Mouse (Mus musculus): ENCODE data around the gene Mafg. TPM values are rescaled to one million over a fixed set of nuclear protein-coding genes. Genes with fewer than 3 reads are reported as not detected.

Mafg gene
- polyA plus RNA-seq, 2 experiments = 26.1 to 56.9 TPM

DNA sequence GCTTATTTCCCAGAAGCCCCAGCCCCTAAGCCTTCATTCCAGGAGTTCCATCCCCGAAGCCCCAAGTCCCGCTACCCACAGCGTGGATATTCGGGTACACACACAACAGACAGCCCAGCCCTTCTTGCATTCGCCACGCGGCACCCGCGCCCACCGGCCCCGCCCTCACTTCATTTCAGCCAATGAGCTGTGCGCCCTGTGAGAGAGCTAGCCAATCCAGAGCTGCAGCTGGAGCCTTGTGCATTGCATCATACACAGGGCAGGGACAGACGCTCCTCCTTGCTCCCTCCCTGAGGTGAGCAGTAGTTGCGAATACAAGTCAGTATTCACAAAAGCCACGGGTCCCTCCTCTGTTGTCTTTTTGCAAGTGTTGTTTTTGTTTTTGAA is 10.2 kb upstream of the Mafg start, which contains the start of gene Pycr1:
Gene Pycr1, minus strand, starts transcription at position 169 of the 387 bp plus-strand sequence.
- WGBS = 0% methylated on average over 15 of the region's 15 CpGs

DNA sequence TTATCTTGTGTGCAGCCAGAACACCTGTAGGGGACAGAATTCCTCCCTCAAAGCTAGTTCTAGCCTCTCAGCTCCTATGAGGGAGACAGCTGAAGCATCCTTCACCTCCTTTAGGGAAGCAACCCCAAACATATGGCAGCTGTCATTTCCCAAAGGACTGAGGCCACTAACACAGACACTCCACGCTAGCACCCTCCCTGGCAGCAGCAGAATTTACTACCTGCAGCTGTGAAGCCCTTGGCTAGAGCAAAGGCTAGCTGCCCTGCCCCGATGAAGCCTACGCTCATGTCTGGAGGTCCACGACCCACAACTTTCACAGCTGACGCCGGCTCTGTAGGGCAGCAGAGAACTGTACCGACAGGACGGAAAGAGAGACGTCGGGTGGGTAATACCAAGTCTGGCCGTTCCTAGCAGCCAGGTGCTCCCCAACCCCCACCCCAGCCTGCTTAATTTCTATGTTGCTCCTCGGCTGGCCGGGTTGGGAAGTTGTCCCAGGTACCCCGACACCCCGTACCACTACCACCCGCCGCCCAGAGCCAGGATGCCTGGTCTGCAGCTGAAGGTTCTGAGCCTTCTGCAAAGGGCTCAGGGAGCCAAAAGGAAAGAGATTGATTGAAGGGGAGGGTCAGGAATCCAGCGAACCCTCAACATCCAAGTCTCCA is 9.7 kb upstream of the Mafg start:
- peak overlapping the region; percentile 53 for H3K4me3 ChIP-seq (replicated peaks; ENCODE audit: low read length)
- H3K27me3 ChIP-seq (ENCODE audit: control insufficient read depth, insufficient read depth, low read length) = no peaks in the 10 kb centered on the region
- TF ChIP-seq POLR2A (IDR thresholded peaks at IDR 0.05; ENCODE audit: borderline replicate concordance, extremely low read depth, insufficient read depth, insufficient read length) = no peak
- peak overlapping the region; percentile 73 for H3K9ac ChIP-seq (ENCODE audit: low read depth, low read length, severe bottlenecking)
- DNase-seq (ENCODE audit: low spot score) = peak; percentile 26
- no peaks in the 10 kb centered on the region for H3K36me3 ChIP-seq (ENCODE audit: control insufficient read depth, insufficient read depth, low read length)
- peaks cover 14% of the 10 kb centered on the region for H3K4me1 ChIP-seq (ENCODE audit: control insufficient read depth, insufficient read depth, low read length)
- H3K27ac ChIP-seq (replicated peaks; ENCODE audit: low read depth, low read length) = peak overlapping the region; percentile 73
- no peaks in the 10 kb centered on the region for H3K9me3 ChIP-seq (ENCODE audit: control insufficient read depth, low read length)
- peak; percentile 56 for ATAC-seq (ENCODE audit: low FRiP score, low read depth)
- peak overlapping the region; percentile 91 for H3K4me2 ChIP-seq (replicated peaks; ENCODE audit: low read depth, low read length, severe bottlenecking)
- WGBS = 2% methylated on average over 18 of the region's 18 CpGs

More for the DNA sequence above, 10.2 kb upstream of the Mafg start, which contains the start of gene Pycr1:
- peak; percentile 33; the same call in 1 of the 2 replicates for TF ChIP-seq POLR2A (IDR thresholded peaks at IDR 0.05; ENCODE audit: borderline replicate concordance, extremely low read depth, insufficient read depth, insufficient read length)
- Histone ChIP-seq H3K4me2 (replicated peaks; ENCODE audit: low read depth, low read length, severe bottlenecking) (peak within 1 kb of the TSS; percentile 91), H3K36me3 (ENCODE audit: control insufficient read depth, insufficient read depth, low read length) (no peaks in the 10 kb centered on the region), H3K4me1 (ENCODE audit: control insufficient read depth, insufficient read depth, low read length) (peaks cover 14% of the 10 kb centered on the region), H3K9me3 (ENCODE audit: control insufficient read depth, low read length) (no peaks in the 10 kb centered on the region), H3K27me3 (ENCODE audit: control insufficient read depth, insufficient read depth, low read length) (no peaks in the 10 kb centered on the region), H3K9ac (ENCODE audit: low read depth, low read length, severe bottlenecking) (peak within 1 kb of the TSS; percentile 73), H3K27ac (replicated peaks; ENCODE audit: low read depth, low read length) (peak within 1 kb of the TSS; percentile 73), H3K4me3 (replicated peaks; ENCODE audit: low read length) (peak within 1 kb of the TSS; percentile 53)
- ATAC-seq (ENCODE audit: low FRiP score, low read depth) (peak; percentile 99), DNase-seq (ENCODE audit: low spot score) (peak; percentile 93)

DNA sequence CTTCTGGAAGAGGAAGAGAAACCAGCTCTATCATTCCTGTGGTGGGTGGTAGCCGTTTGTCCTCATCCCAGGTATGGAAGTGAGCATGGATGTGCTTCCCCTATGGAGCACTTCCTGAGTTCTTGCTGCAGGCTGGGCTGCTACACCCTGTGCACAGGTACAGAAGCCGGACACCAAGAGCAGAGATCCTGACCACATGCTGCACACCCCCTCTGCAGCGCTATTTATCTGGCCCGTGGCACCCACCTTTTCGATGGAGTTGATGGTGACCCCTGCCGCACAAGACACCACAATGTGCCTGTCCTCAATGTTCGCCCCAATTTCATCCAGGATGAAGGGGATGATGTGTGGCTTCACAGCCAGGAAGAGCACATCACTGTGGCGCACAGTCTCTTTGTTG is 8.5 kb upstream of the Mafg start:
- DNase-seq (ENCODE audit: low spot score) = no peak
- Histone ChIP-seq H3K4me1 (ENCODE audit: control insufficient read depth, insufficient read depth, low read length) (peaks cover 14% of the 10 kb centered on the region), H3K27ac (replicated peaks; ENCODE audit: low read depth, low read length) (no peak overlapping the region), H3K4me3 (replicated peaks; ENCODE audit: low read length) (no peak overlapping the region), H3K36me3 (ENCODE audit: control insufficient read depth, insufficient read depth, low read length) (no peaks in the 10 kb centered on the region), H3K9me3 (ENCODE audit: control insufficient read depth, low read length) (no peaks in the 10 kb centered on the region), H3K9ac (ENCODE audit: low read depth, low read length, severe bottlenecking) (no peak overlapping the region), H3K4me2 (replicated peaks; ENCODE audit: low read depth, low read length, severe bottlenecking) (peak overlapping the region; percentile 91; the same call in 1 of the 2 replicates), H3K27me3 (ENCODE audit: control insufficient read depth, insufficient read depth, low read length) (no peaks in the 10 kb centered on the region)
- TF ChIP-seq POLR2A (IDR thresholded peaks at IDR 0.05; ENCODE audit: borderline replicate concordance, extremely low read depth, insufficient read depth, insufficient read length) = no peak
- ATAC-seq (ENCODE audit: low FRiP score, low read depth) = no peak
- 77% methylated on average over 8 of the region's 8 CpGs for WGBS

GRCm38 (mm10) chr11:120641255-120641654 is 7.9 kb upstream of the Mafg start:
- Histone ChIP-seq H3K36me3 (ENCODE audit: control insufficient read depth, insufficient read depth, low read length) (no peaks in the 10 kb centered on the region), H3K4me1 (ENCODE audit: control insufficient read depth, insufficient read depth, low read length) (peaks cover 14% of the 10 kb centered on the region), H3K9me3 (ENCODE audit: control insufficient read depth, low read length) (no peaks in the 10 kb centered on the region), H3K4me2 (replicated peaks; ENCODE audit: low read depth, low read length, severe bottlenecking) (no peak overlapping the region), H3K27me3 (ENCODE audit: control insufficient read depth, insufficient read depth, low read length) (no peaks in the 10 kb centered on the region), H3K27ac (replicated peaks; ENCODE audit: low read depth, low read length) (no peak overlapping the region), H3K4me3 (replicated peaks; ENCODE audit: low read length) (no peak overlapping the region), H3K9ac (ENCODE audit: low read depth, low read length, severe bottlenecking) (no peak overlapping the region)
- WGBS = 52% methylated on average over 9 of the region's 9 CpGs
- DNase-seq (ENCODE audit: low spot score) (no peak), ATAC-seq (ENCODE audit: low FRiP score, low read depth) (no peak)
- TF ChIP-seq POLR2A (IDR thresholded peaks at IDR 0.05; ENCODE audit: borderline replicate concordance, extremely low read depth, insufficient read depth, insufficient read length) = no peak

DNA sequence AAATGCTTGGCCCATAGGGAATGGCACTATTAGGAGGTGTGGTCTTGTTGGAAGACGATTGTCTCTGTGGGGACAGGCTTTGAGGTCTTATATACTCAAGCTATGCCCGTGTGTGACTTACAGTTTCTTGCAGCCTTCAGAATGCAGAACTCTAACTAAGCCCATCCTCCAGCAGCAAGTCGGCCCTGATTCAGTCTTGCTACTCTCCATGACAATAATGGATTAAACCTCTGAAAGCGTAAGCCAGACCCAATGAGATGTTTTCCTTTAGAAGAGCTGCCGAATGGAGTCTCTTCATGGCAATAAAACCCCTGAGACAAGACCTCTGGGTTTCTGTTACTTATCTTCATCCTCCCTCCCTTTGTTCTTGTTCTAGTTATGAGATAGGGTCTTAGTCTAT is 1.4 kb upstream of the Mafg start:
- TF ChIP-seq POLR2A (IDR thresholded peaks at IDR 0.05; ENCODE audit: borderline replicate concordance, extremely low read depth, insufficient read depth, insufficient read length) = no peak
- Histone ChIP-seq H3K4me2 (replicated peaks; ENCODE audit: low read depth, low read length, severe bottlenecking) (no peak overlapping the region), H3K9me3 (ENCODE audit: control insufficient read depth, low read length) (no peaks in the 10 kb centered on the region), H3K9ac (ENCODE audit: low read depth, low read length, severe bottlenecking) (no peak overlapping the region), H3K36me3 (ENCODE audit: control insufficient read depth, insufficient read depth, low read length) (no peaks in the 10 kb centered on the region), H3K4me1 (ENCODE audit: control insufficient read depth, insufficient read depth, low read length) (peaks cover 15% of the 10 kb centered on the region), H3K27ac (replicated peaks; ENCODE audit: low read depth, low read length) (no peak overlapping the region), H3K27me3 (ENCODE audit: control insufficient read depth, insufficient read depth, low read length) (no peaks in the 10 kb centered on the region), H3K4me3 (replicated peaks; ENCODE audit: low read length) (no peak overlapping the region)
- ATAC-seq (ENCODE audit: low FRiP score, low read depth) = no peak
- no peak for DNase-seq (ENCODE audit: low spot score)
- 87% methylated on average over 5 of the region's 5 CpGs for WGBS
